Mouse (Mus musculus): ENCODE results near the gene Nup88. TPM values are rescaled to one million over a fixed set of nuclear protein-coding genes. Genes with fewer than 3 reads are reported as not detected.

The Nup88 gene
- polyA plus RNA-seq, 1 experiment from 2014 or later = 193 TPM

DNA sequence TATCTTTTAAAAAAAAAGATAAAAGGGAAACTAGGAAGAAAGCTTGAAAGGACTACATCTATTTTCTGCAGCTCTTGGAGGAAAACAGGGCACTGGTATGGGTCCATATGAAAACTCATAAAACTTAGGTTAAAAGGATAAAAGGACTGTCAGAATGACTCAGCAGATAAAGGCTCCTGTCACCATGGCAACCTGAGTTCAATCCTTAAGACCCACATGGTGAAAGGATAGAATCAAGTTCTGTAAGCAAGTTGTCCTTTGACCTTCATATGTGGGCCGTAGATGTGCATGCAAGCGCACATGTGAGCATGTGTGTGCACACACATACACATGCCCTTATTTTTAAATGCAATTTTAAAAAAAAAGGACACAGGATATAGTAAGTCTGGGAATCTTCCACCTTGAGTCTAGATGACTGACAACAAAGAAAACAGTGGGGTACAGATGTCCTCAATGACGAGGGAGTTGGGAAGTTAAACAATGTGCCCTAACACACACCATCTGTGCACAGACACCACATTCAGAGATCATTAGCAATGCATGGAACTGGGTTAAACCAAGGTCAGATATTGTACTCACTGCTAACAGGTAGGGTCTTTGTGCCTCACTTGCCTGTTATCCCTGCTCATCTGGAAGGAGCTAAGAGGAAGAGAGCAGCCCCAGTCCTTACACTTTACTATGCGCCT is 5.4 kb downstream of the Nup88 start:
- ATAC-seq (replicated peaks; ENCODE audit: insufficient number of reproducible peaks, low FRiP score, low TSS enrichment, low read depth) (no peak), DNase-seq (ENCODE audit: low spot score) (no peak)
- Histone ChIP-seq H3K4me1 (ENCODE audit: control insufficient read depth, insufficient read depth, low read length) (no peaks in the 10 kb centered on the region), H3K4me2 (ENCODE audit: low read depth, low read length) (no peak overlapping the region), H3K27me3 (ENCODE audit: control insufficient read depth, insufficient read depth, low read length) (no peaks in the 10 kb centered on the region), H3K4me3 (ENCODE audit: low read depth, low read length) (no peak overlapping the region), H3K9ac (replicated peaks; ENCODE audit: low read length) (no peak overlapping the region), H3K36me3 (replicated peaks; ENCODE audit: control insufficient read depth, insufficient read depth, low read depth, low read length) (peaks cover 11% of the 10 kb centered on the region), H3K9me3 (replicated peaks; ENCODE audit: control insufficient read depth, low read length) (no peaks in the 10 kb centered on the region), H3K27ac (replicated peaks; ENCODE audit: low read depth, low read length) (no peak overlapping the region)
- 75% methylated on average over 4 of the region's 4 CpGs for WGBS

GRCm38 (mm10) chr11:70960786-70961554 is 8.8 kb downstream of the Nup88 start:
- Histone ChIP-seq H3K4me3 (ENCODE audit: low read depth, low read length) (no peak overlapping the region), H3K36me3 (replicated peaks; ENCODE audit: control insufficient read depth, insufficient read depth, low read depth, low read length) (peaks cover 20% of the 10 kb centered on the region), H3K9ac (replicated peaks; ENCODE audit: low read length) (no peak overlapping the region), H3K4me2 (ENCODE audit: low read depth, low read length) (no peak overlapping the region), H3K27me3 (ENCODE audit: control insufficient read depth, insufficient read depth, low read length) (no peaks in the 10 kb centered on the region), H3K4me1 (ENCODE audit: control insufficient read depth, insufficient read depth, low read length) (no peaks in the 10 kb centered on the region), H3K27ac (replicated peaks; ENCODE audit: low read depth, low read length) (no peak overlapping the region), H3K9me3 (replicated peaks; ENCODE audit: control insufficient read depth, low read length) (no peaks in the 10 kb centered on the region)
- ATAC-seq (replicated peaks; ENCODE audit: insufficient number of reproducible peaks, low FRiP score, low TSS enrichment, low read depth) (no peak), DNase-seq (ENCODE audit: low spot score) (no peak)
- WGBS = 94% methylated on average over 5 of the region's 5 CpGs

DNA sequence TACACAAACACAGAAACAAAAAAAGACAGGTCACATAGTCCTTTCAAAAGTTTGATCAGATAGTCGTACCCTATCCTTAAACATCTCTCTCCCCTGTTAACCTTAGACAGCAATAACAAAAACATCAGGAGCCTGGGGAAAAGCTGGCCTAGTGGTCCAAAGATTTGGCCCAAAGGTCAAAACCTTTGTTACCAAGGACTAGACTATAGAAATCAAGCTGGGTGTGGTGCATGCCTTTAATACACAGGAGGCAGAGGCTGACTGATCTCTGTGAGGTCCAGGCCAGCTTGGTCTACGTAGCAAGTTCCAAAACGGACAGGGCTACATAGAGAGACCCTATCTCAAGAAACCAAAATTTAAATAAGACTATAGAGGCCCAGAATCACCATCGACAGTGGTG is 15.1 kb downstream of the Nup88 start:
- Histone ChIP-seq H3K27ac (replicated peaks; ENCODE audit: low read depth, low read length) (no peak overlapping the region), H3K36me3 (replicated peaks; ENCODE audit: control insufficient read depth, insufficient read depth, low read depth, low read length) (peaks cover 15% of the 10 kb centered on the region), H3K4me1 (ENCODE audit: control insufficient read depth, insufficient read depth, low read length) (no peaks in the 10 kb centered on the region), H3K4me3 (ENCODE audit: low read depth, low read length) (no peak overlapping the region), H3K27me3 (ENCODE audit: control insufficient read depth, insufficient read depth, low read length) (no peaks in the 10 kb centered on the region), H3K9me3 (replicated peaks; ENCODE audit: control insufficient read depth, low read length) (no peaks in the 10 kb centered on the region), H3K9ac (replicated peaks; ENCODE audit: low read length) (no peak overlapping the region), H3K4me2 (ENCODE audit: low read depth, low read length) (no peak overlapping the region)
- no peak for ATAC-seq (replicated peaks; ENCODE audit: insufficient number of reproducible peaks, low FRiP score, low TSS enrichment, low read depth)
- DNase-seq (ENCODE audit: low spot score) = no peak
- WGBS = 87% methylated on average over 4 of the region's 4 CpGs

GRCm38 (mm10) chr11:70944935-70945817 is 24.6 kb downstream of the Nup88 start:
- no peak overlapping the region for H3K4me2 ChIP-seq (ENCODE audit: low read depth, low read length)
- ATAC-seq (replicated peaks; ENCODE audit: insufficient number of reproducible peaks, low FRiP score, low TSS enrichment, low read depth) = no peak
- H3K9me3 ChIP-seq (replicated peaks; ENCODE audit: control insufficient read depth, low read length) = no peaks in the 10 kb centered on the region
- H3K4me3 ChIP-seq (ENCODE audit: low read depth, low read length) = no peak overlapping the region
- 89% methylated on average over 4 of the region's 4 CpGs for WGBS
- peaks cover 16% of the 10 kb centered on the region for H3K36me3 ChIP-seq (replicated peaks; ENCODE audit: control insufficient read depth, insufficient read depth, low read depth, low read length)
- DNase-seq (ENCODE audit: low spot score) = no peak
- no peaks in the 10 kb centered on the region for H3K27me3 ChIP-seq (ENCODE audit: control insufficient read depth, insufficient read depth, low read length)
- no peak overlapping the region for H3K9ac ChIP-seq (replicated peaks; ENCODE audit: low read length)
- H3K27ac ChIP-seq (replicated peaks; ENCODE audit: low read depth, low read length) = no peak overlapping the region
- no peaks in the 10 kb centered on the region for H3K4me1 ChIP-seq (ENCODE audit: control insufficient read depth, insufficient read depth, low read length)

DNA sequence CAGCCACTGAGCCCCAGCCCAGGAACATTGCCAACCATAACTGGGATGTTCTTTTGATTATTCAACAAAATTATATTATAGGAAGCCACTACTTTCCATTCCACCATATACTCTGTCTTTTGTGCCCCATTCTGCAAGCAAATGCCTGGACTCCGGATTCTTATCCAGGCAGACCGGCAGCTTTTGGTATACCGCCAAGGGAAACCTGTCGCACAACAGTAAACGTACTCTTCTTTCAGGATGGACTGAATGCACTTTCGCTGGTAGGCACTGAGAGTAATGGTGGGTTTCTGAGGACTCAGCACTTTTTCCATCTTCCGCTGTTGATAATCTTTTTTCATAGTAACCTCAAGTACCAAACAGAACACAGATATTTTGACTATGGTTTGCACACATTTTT is 26.1 kb downstream of the Nup88 start:
- WGBS = 96% methylated on average over 7 of the region's 7 CpGs
- Histone ChIP-seq H3K27me3 (ENCODE audit: control insufficient read depth, insufficient read depth, low read length) (no peaks in the 10 kb centered on the region), H3K9me3 (replicated peaks; ENCODE audit: control insufficient read depth, low read length) (no peaks in the 10 kb centered on the region), H3K36me3 (replicated peaks; ENCODE audit: control insufficient read depth, insufficient read depth, low read depth, low read length) (peaks cover 16% of the 10 kb centered on the region), H3K4me3 (ENCODE audit: low read depth, low read length) (no peak overlapping the region), H3K4me1 (ENCODE audit: control insufficient read depth, insufficient read depth, low read length) (no peaks in the 10 kb centered on the region), H3K27ac (replicated peaks; ENCODE audit: low read depth, low read length) (no peak overlapping the region), H3K9ac (replicated peaks; ENCODE audit: low read length) (no peak overlapping the region), H3K4me2 (ENCODE audit: low read depth, low read length) (no peak overlapping the region)
- ATAC-seq (replicated peaks; ENCODE audit: insufficient number of reproducible peaks, low FRiP score, low TSS enrichment, low read depth) (no peak), DNase-seq (ENCODE audit: low spot score) (no peak)

DNA sequence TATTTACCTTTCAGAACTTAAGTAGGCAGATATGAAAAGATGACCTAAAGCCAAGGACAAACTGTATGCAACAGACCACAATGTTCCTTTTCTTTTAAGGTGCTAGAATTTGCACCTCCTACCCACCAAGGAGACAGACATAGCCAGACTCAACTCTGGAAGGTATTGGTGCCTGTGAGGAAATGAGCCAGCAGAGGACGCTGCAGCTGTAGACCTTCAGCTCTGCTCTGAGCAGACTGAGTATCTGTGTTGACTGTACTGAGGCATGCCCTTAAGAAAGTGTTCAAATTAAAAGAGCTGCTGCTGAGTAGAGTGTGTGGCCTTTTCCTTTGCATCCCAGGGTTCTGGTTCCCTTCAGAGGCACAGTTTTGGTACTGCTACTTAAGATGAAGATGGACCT is 27.2 kb downstream of the Nup88 start:
- H3K4me1 ChIP-seq (ENCODE audit: control insufficient read depth, insufficient read depth, low read length) = no peaks in the 10 kb centered on the region
- no peak for ATAC-seq (replicated peaks; ENCODE audit: insufficient number of reproducible peaks, low FRiP score, low TSS enrichment, low read depth)
- H3K9ac ChIP-seq (replicated peaks; ENCODE audit: low read length) = no peak overlapping the region
- DNase-seq (ENCODE audit: low spot score) = no peak
- WGBS = 64% methylated on average over 1 of the region's 1 CpGs
- no peaks in the 10 kb centered on the region for H3K27me3 ChIP-seq (ENCODE audit: control insufficient read depth, insufficient read depth, low read length)
- peaks cover 18% of the 10 kb centered on the region for H3K36me3 ChIP-seq (replicated peaks; ENCODE audit: control insufficient read depth, insufficient read depth, low read depth, low read length)
- H3K4me3 ChIP-seq (ENCODE audit: low read depth, low read length) = no peak overlapping the region
- no peak overlapping the region for H3K27ac ChIP-seq (replicated peaks; ENCODE audit: low read depth, low read length)
- H3K9me3 ChIP-seq (replicated peaks; ENCODE audit: control insufficient read depth, low read length) = no peaks in the 10 kb centered on the region
- no peak overlapping the region for H3K4me2 ChIP-seq (ENCODE audit: low read depth, low read length)

DNA sequence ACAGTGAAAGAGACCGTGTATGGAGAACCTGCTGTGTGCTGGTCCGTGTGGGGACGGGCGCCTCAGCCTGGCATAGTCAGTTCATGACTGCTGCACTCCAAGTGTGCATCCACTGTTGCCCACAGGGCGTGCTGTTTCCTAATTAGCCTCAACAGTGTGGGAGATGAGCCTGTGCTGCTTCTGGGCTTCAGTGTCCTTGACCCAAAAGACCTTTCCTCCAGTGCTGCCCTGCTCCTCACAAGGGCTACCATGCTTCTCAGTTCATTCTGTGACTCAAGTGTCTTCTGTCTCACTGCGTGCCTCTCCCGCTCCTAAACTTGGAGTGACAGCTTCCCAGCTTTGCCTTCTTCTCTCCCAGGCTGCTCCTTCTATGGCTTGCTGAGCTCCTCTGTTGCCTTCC is 34.5 kb downstream of the Nup88 start:
- WGBS = 91% methylated on average over 7 of the region's 7 CpGs

More for the DNA sequence above, 34.5 kb downstream of the Nup88 start:
- H3K9ac ChIP-seq (replicated peaks; ENCODE audit: low read length) = no peak overlapping the region
- no peaks in the 10 kb centered on the region for H3K4me1 ChIP-seq (ENCODE audit: control insufficient read depth, insufficient read depth, low read length)
- H3K4me3 ChIP-seq (ENCODE audit: low read depth, low read length) = no peak overlapping the region
- DNase-seq (ENCODE audit: low spot score) (no peak), ATAC-seq (replicated peaks; ENCODE audit: insufficient number of reproducible peaks, low FRiP score, low TSS enrichment, low read depth) (no peak)
- H3K27me3 ChIP-seq (ENCODE audit: control insufficient read depth, insufficient read depth, low read length) = no peaks in the 10 kb centered on the region
- peaks cover 5% of the 10 kb centered on the region; the same call in 1 of the 2 replicates for H3K36me3 ChIP-seq (replicated peaks; ENCODE audit: control insufficient read depth, insufficient read depth, low read depth, low read length)
- no peaks in the 10 kb centered on the region for H3K9me3 ChIP-seq (replicated peaks; ENCODE audit: control insufficient read depth, low read length)
- H3K4me2 ChIP-seq (ENCODE audit: low read depth, low read length) = no peak overlapping the region
- H3K27ac ChIP-seq (replicated peaks; ENCODE audit: low read depth, low read length) = no peak overlapping the region

All from embryonic facial prominence, embryonic 11.5 days (tissue).